Mouse (Mus musculus) cerebral cortex, adult 2 months (tissue): ENCODE results near the gene Spry1.

ENCODE experiments used
- WGBS: fragments of 180-500 bp; shearing (Covaris S2); methylation state at CpG from one replicate; pipeline ENCODE4 v1.1.7; 2018; 5-methylcytosine and 5-hydroxymethylcytosine counted together

The Spry1 gene

GRCm38 (mm10) chr3:37639690-37640089, at the start of gene Spry1:
Gene Spry1, plus strand, starts transcription at chr3:37639947.
- WGBS, result under 1% methylated on average over 38 of the region's 38 CpGs

- 73% methylated on average over 10 of the region's 10 CpGs for WGBS
Measured at GRCm38 (mm10) chr3:37595721-37596120, 44.0 kb upstream of the Spry1 start.

GRCm38 (mm10) chr3:37596519-37596918, 43.2 kb upstream of the Spry1 start:
- 80% methylated on average over 6 of the region's 6 CpGs for WGBS

GRCm38 (mm10) chr3:37597200-37597599, 42.5 kb upstream of the Spry1 start:
- 90% methylated on average over 5 of the region's 5 CpGs for WGBS

- WGBS, result 87% methylated on average over 14 of the region's 14 CpGs
Measured at GRCm38 (mm10) chr3:37599641-37600040, 40.1 kb upstream of the Spry1 start.

- WGBS, result 97% methylated on average over 9 of the region's 9 CpGs
Measured at GRCm38 (mm10) chr3:37602356-37602755, 37.4 kb upstream of the Spry1 start.

- WGBS, result 90% methylated on average over 7 of the region's 7 CpGs
Measured at GRCm38 (mm10) chr3:37602890-37603289, 36.9 kb upstream of the Spry1 start.

- 90% methylated on average over 3 of the region's 3 CpGs for WGBS
Measured at GRCm38 (mm10) chr3:37603541-37603940, 36.2 kb upstream of the Spry1 start.

- WGBS, result 50% methylated on average over 13 of the region's 13 CpGs
Measured at GRCm38 (mm10) chr3:37604976-37605875, 34.5 kb upstream of the Spry1 start.

- WGBS, result 48% methylated on average over 10 of the region's 10 CpGs
Measured at GRCm38 (mm10) chr3:37605876-37606238, 33.9 kb upstream of the Spry1 start.

GRCm38 (mm10) chr3:37608926-37609325, 30.8 kb upstream of the Spry1 start:
- 96% methylated on average over 4 of the region's 4 CpGs for WGBS

- WGBS, result 93% methylated on average over 2 of the region's 2 CpGs
Measured at GRCm38 (mm10) chr3:37610670-37611069, 29.1 kb upstream of the Spry1 start.

GRCm38 (mm10) chr3:37613722-37614121, 26.0 kb upstream of the Spry1 start:
- 64% methylated on average over 10 of the region's 10 CpGs for WGBS

GRCm38 (mm10) chr3:37614878-37615650, 24.7 kb upstream of the Spry1 start:
- 96% methylated on average over 10 of the region's 10 CpGs for WGBS

GRCm38 (mm10) chr3:37616586-37617547, 22.9 kb upstream of the Spry1 start:
- WGBS, result 66% methylated on average over 21 of the region's 21 CpGs

GRCm38 (mm10) chr3:37632246-37632645, 7.5 kb upstream of the Spry1 start:
- WGBS, result 86% methylated on average over 6 of the region's 6 CpGs

- 93% methylated on average over 3 of the region's 3 CpGs for WGBS
Measured at GRCm38 (mm10) chr3:37632751-37633150, 7.0 kb upstream of the Spry1 start.

- WGBS, result 40% methylated on average over 4 of the region's 4 CpGs
Measured at GRCm38 (mm10) chr3:37634648-37635047, 5.1 kb upstream of the Spry1 start.

GRCm38 (mm10) chr3:37636921-37637320, 2.8 kb upstream of the Spry1 start:
- 95% methylated on average over 4 of the region's 4 CpGs for WGBS

GRCm38 (mm10) chr3:37640162-37640721, 495 bp downstream of the Spry1 start:
- under 1% methylated on average over 86 of the region's 86 CpGs for WGBS

- WGBS, result under 1% methylated on average over 47 of the region's 47 CpGs
Measured at GRCm38 (mm10) chr3:37640810-37641209, 1.1 kb downstream of the Spry1 start.
